ENCODE assay signal across 9 mouse cellular contexts in the genomic region with DNA sequence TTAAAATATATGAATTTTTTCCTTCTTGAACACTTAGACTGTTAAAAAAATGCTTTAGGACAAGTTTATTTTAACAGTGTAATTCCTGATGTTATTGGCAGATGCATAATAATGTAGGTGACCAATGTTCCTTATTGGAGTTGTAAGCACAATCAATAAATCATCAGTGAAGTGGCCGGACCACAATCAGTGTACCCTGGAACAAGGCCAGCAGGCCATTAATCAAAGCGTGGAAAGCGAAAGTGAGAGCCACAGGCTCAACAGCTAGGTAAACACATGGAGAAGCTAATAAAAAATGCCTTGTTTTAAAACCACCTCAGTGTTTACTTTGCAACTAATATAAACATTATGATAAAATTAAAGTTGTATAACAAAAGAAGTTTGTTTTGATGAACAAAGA.
A peak's percentile ranks its signal among the peaks of the same experiment; 100 is the strongest.
DNase-seq lines count a peak whose midpoint lies in the region; ATAC-seq lines count a peak whose summit lies in the region.
"Had no signal": no experiment of that assay in that cellular context is flagged by ENCODE, and none has a peak within 500 bp of the region (broad histone marks: within the 10 kb centered on the region; RNA-seq: fewer than 3 reads in every experiment).

No protein-coding gene starts in this region.

- no peaks in the 10 kb centered on the region for H3K4me1 ChIP-seq in heart, embryonic 10.5 days
- no peaks in the 10 kb centered on the region for H3K4me1 ChIP-seq in kidney, embryonic 16.5 days (ENCODE audit: insufficient read depth, low read length)

- no peaks in the 10 kb centered on the region for H3K36me3 ChIP-seq in heart, embryonic 10.5 days
- H3K36me3 ChIP-seq in kidney, embryonic 16.5 days (ENCODE audit: insufficient read depth, low read length): no peaks in the 10 kb centered on the region

- no peaks in the 10 kb centered on the region for H3K27me3 ChIP-seq in heart, embryonic 10.5 days (ENCODE audit: insufficient read depth, poor library complexity, severe bottlenecking)
- H3K27me3 ChIP-seq in kidney, embryonic 16.5 days (ENCODE audit: insufficient read depth, low read length): no peaks in the 10 kb centered on the region

- 51% methylated on average over 3 of the region's 3 CpGs for WGBS in heart, embryonic 10.5 days
- WGBS in kidney, embryonic 16.5 days: 6% methylated on average over 3 of the region's 3 CpGs

- ATAC-seq in common myeloid progenitor, adult 5-6 weeks (replicated peaks; ENCODE audit: low read depth, poor library complexity, severe bottlenecking): peak; percentile 68
- peak; percentile 69; the same call in 1 of the 2 replicates for ATAC-seq in kidney, embryonic 16.5 days (ENCODE audit: low FRiP score, low TSS enrichment)

- peak overlapping the region; percentile 18; the same call in 1 of the 2 replicates for H3K4me2 ChIP-seq in kidney, embryonic 16.5 days (replicated peaks; ENCODE audit: low read depth, low read length)

- H3K9me3 ChIP-seq in heart, embryonic 10.5 days: no peaks in the 10 kb centered on the region
- H3K9me3 ChIP-seq in kidney, embryonic 16.5 days (ENCODE audit: low read length): no peaks in the 10 kb centered on the region

- DNase-seq in heart, adult 18-20 months: peak; percentile 27 to 52
- no peak for DNase-seq in heart, embryonic 10.5 days (ENCODE audit: low spot score)
- DNase-seq in ovary, postnatal 14 days (ENCODE audit: low spot score): peak; percentile 42
- DNase-seq in left cerebral cortex, adult 9 months (ENCODE audit: low spot score in 2 of 2): no peak
- DNase-seq in spleen, postnatal 36 days (ENCODE audit: low spot score in 2 of 2): no peak
- DNase-seq in c-Kit-positive CD71-positive TER-119-positive erythroid progenitor cells, embryonic 14.5 days (ENCODE audit: low spot score): no peak

- no peak overlapping the region for H3K4me3 ChIP-seq in heart, embryonic 10.5 days
- no peak overlapping the region for H3K4me3 ChIP-seq in kidney, embryonic 16.5 days (ENCODE audit: low read length)

- H3K9ac ChIP-seq in kidney, embryonic 16.5 days (replicated peaks; ENCODE audit: low read length): no peak overlapping the region
- H3K9ac ChIP-seq: liver, embryonic 14.5 days had no signal

- no peak overlapping the region for H3K27ac ChIP-seq in heart, embryonic 10.5 days
- H3K27ac ChIP-seq in kidney, embryonic 16.5 days (ENCODE audit: low read length): no peak overlapping the region
- H3K27ac ChIP-seq: liver, embryonic 14.5 days had no signal

Comparison
In these comparisons a context has a peak if more than half of its experiments do, and no peak if none do; other contexts are left out.
1. DNase-seq: peak in heart, adult 18-20 months (2 of 2) and ovary, postnatal 14 days (single experiment); none in heart, embryonic 10.5 days (single experiment), left cerebral cortex, adult 9 months (0 of 2), spleen, postnatal 36 days (0 of 2) and c-Kit-positive CD71-positive TER-119-positive erythroid progenitor cells, embryonic 14.5 days (single experiment).